In genomic region chr9:120581941-120582618, GRCm38 (mm10) we compare ENCODE assay signal across 8 mouse cellular contexts. TPM values are rescaled to one million over a fixed set of nuclear protein-coding genes. Genes with fewer than 3 reads are reported as not detected.
DNase-seq lines count a peak whose midpoint lies in the region; ATAC-seq lines count a peak whose summit lies in the region.

No protein-coding gene starts in this region.

- 16% methylated on average over 21 of the region's 21 CpGs for WGBS in liver, embryonic 13.5 days (ENCODE audit: insufficient replicate concordance)

- H3K27ac ChIP-seq in liver, embryonic 13.5 days = peak overlapping the region; percentile 60

- peak overlapping the region; percentile 45 for H3K4me3 ChIP-seq in liver, embryonic 13.5 days (replicated peaks)

- no peaks in the 10 kb centered on the region for H3K27me3 ChIP-seq in liver, embryonic 13.5 days

- no peaks in the 10 kb centered on the region for H3K36me3 ChIP-seq in liver, embryonic 13.5 days

- H3K9me3 ChIP-seq in liver, embryonic 13.5 days (replicated peaks) = no peaks in the 10 kb centered on the region

- peak; percentile 67 for ATAC-seq in inflammation-experienced regulatory T-cells, adult 6 months
- ATAC-seq in liver, embryonic 13.5 days (ENCODE audit: low read depth) = peak; percentile 51

- peak overlapping the region; percentile 81 for H3K4me2 ChIP-seq in liver, embryonic 13.5 days

- H3K4me1 ChIP-seq in liver, embryonic 13.5 days (replicated peaks) = peaks cover 40% of the 10 kb centered on the region

- intact Hi-C loops in gastrocnemius, postnatal 14 days (cut with DNase I; ENCODE audit: low total_unique reads) = no loop called here

- DNase-seq in cerebellum, adult 9-10 months = peak; percentile 28
- DNase-seq in cerebellum, adult 11 months = no peak
- peak; percentile 57 for DNase-seq in brain, adult 2 months (ENCODE audit: low read depth, low spot score)
- peak; percentile 28 for DNase-seq in gastrocnemius, postnatal 14 days
- DNase-seq in liver, embryonic 13.5 days = peak; percentile 40
- peak; percentile 84 for DNase-seq in naive thymus-derived CD4-positive, alpha-beta T cell, adult 2 months (ENCODE audit: low read depth)
- DNase-seq in thymus, postnatal 10 days (ENCODE audit: low spot score in 2 of 2) = peak; percentile 62 to 64

- peak overlapping the region; percentile 52; the same call in 1 of the 2 replicates for H3K9ac ChIP-seq in liver, embryonic 13.5 days

RNA-seq across cellular contexts. Expression of gene Rpl14, which starts 10.8 kb away (rescaled TPM):
- 100 to 1,000 TPM; 386 to 432 TPM for total RNA-seq in gastrocnemius, postnatal 14 days (2021)
- polyA plus RNA-seq in inflammation-experienced regulatory T-cells, adult 6 months (2017; shearing (Covaris generic)) = 1,000 to 10,000 TPM; 1,512 to 2,767 (median 2,161) TPM
- polyA plus RNA-seq in liver, embryonic 13.5 days (2015; fragmentation: Nextera tagmentation; extraction: Ambion mirVana) = 604 and 678 TPM in 2 replicates

RNA-seq across cellular contexts. Expression of gene Entpd3, which starts 42.5 kb away (rescaled TPM):
- total RNA-seq in gastrocnemius, postnatal 14 days (2021) = not detected
- under 1 TPM in 1 of 3 experiments, not detected in 2; 0.16 TPM for polyA plus RNA-seq in inflammation-experienced regulatory T-cells, adult 6 months (2017; shearing (Covaris generic))
- polyA plus RNA-seq in liver, embryonic 13.5 days (2015; fragmentation: Nextera tagmentation; extraction: Ambion mirVana) = 0.07 and 0.09 TPM in 2 replicates
